ENCODE assay signal across 8 mouse cellular contexts in the genomic region with DNA sequence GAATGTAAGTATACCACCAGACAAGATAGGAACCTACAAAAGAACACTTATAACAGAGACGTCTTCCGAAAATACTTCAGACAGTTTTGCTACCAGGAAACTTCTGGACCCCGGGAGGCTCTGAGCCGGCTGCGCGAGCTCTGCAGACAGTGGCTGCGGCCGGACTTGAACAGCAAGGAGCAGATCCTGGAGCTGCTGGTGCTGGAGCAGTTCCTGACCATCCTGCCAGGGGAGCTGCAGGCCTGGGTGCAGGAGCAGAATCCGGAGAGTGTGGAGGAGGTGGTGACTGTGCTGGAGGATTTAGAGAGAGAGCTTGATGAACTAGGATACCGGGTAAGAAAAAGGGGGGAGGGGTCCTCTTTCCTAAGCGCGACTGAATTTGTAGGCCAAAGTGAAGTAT. TPM values are rescaled to one million over a fixed set of nuclear protein-coding genes. Genes with fewer than 3 reads are reported as not detected.
DNase-seq lines count a peak whose midpoint lies in the region; ATAC-seq and TF ChIP-seq lines count a peak whose summit lies in the region.

No protein-coding gene starts in this region.

- H3K27ac ChIP-seq in heart, embryonic 16.5 days (ENCODE audit: low read length): no peak overlapping the region
- no peak overlapping the region for H3K27ac ChIP-seq in midbrain, embryonic 10.5 days (replicated peaks)

- no peak for TF ChIP-seq POLR2A in brain, embryonic 14.5 days (IDR thresholded peaks at IDR 0.05; ENCODE audit: borderline replicate concordance, extremely low read depth, insufficient read depth, insufficient read length, poor library complexity, severe bottlenecking)

- TF ChIP-seq CTCF in brain, embryonic 14.5 days (IDR thresholded peaks at IDR 0.05; ENCODE audit: borderline replicate concordance, extremely low read depth, insufficient read depth, insufficient read length): no peak

- no peaks in the 10 kb centered on the region for H3K27me3 ChIP-seq in heart, embryonic 16.5 days (ENCODE audit: control insufficient read depth, insufficient read depth, low read length)
- H3K27me3 ChIP-seq in midbrain, embryonic 10.5 days (ENCODE audit: low read depth, poor library complexity, severe bottlenecking): no peaks in the 10 kb centered on the region

- peaks cover 4% of the 10 kb centered on the region for H3K36me3 ChIP-seq in heart, embryonic 16.5 days (ENCODE audit: control insufficient read depth, insufficient read depth)
- peaks cover 40% of the 10 kb centered on the region for H3K36me3 ChIP-seq in midbrain, embryonic 10.5 days

- H3K4me1 ChIP-seq in heart, embryonic 16.5 days (ENCODE audit: control insufficient read depth, insufficient read depth, low read length): peaks cover 13% of the 10 kb centered on the region
- peaks cover 25% of the 10 kb centered on the region for H3K4me1 ChIP-seq in midbrain, embryonic 10.5 days

- H3K9ac ChIP-seq in heart, embryonic 16.5 days (ENCODE audit: low read length): peak overlapping the region; percentile 95

- WGBS in heart, embryonic 16.5 days: 49% methylated on average over 12 of the region's 12 CpGs
- 64% methylated on average over 12 of the region's 12 CpGs for WGBS in midbrain, embryonic 10.5 days

- H3K4me3 ChIP-seq in heart, embryonic 16.5 days (ENCODE audit: low read length): peak overlapping the region; percentile 81
- H3K4me3 ChIP-seq in midbrain, embryonic 10.5 days: peak overlapping the region; percentile 82

- H3K4me2 ChIP-seq in heart, embryonic 16.5 days (ENCODE audit: low read depth, low read length): peak overlapping the region; percentile 79

- ATAC-seq in heart, embryonic 16.5 days (replicated peaks; ENCODE audit: extremely low read depth, insufficient read depth, low FRiP score): no peak

- peak; percentile 11 for DNase-seq in kidney, postnatal 10 days
- no peak for DNase-seq in kidney, postnatal 14 days
- peak; percentile 0 for DNase-seq in brain, embryonic 14.5 days (ENCODE audit: low read depth)
- DNase-seq in midbrain, embryonic 10.5 days (ENCODE audit: low spot score): no peak
- DNase-seq in ovary, adult 18-20 months (ENCODE audit: low spot score): no peak
- no peak for DNase-seq in right cerebral cortex, adult 2 months (ENCODE audit: low spot score in 2 of 2)
- DNase-seq in spleen, postnatal 36 days (ENCODE audit: low spot score in 2 of 2): no peak

- no peaks in the 10 kb centered on the region for H3K9me3 ChIP-seq in heart, embryonic 16.5 days (replicated peaks; ENCODE audit: control insufficient read depth, low read length)
- no peaks in the 10 kb centered on the region for H3K9me3 ChIP-seq in midbrain, embryonic 10.5 days (replicated peaks)

RNA-seq across cellular contexts. Expression of a gene that starts 1.1 kb away (rescaled TPM):
- polyA plus RNA-seq in brain, embryonic 14.5 days (2012; rRNA removed): 9.5 and 10.2 TPM in 2 replicates
- 7.2 and 9.1 TPM in 2 replicates for polyA plus RNA-seq in heart, embryonic 16.5 days (2015; fragmentation: Nextera tagmentation; extraction: Ambion mirVana)
- 20.4 and 21.9 TPM in 2 replicates for polyA plus RNA-seq in midbrain, embryonic 10.5 days (2016; fragmentation: Nextera tagmentation; extraction: Ambion mirVana)

RNA-seq across cellular contexts. Expression of a gene that starts 17.0 kb away (rescaled TPM):
- polyA plus RNA-seq in brain, embryonic 14.5 days (2012; rRNA removed): not detected in 2 replicates
- polyA plus RNA-seq in heart, embryonic 16.5 days (2015; fragmentation: Nextera tagmentation; extraction: Ambion mirVana): not detected in 2 replicates
- not detected in 2 replicates for polyA plus RNA-seq in midbrain, embryonic 10.5 days (2016; fragmentation: Nextera tagmentation; extraction: Ambion mirVana)

RNA-seq across cellular contexts. Expression of a gene that starts 38.8 kb away (rescaled TPM):
- polyA plus RNA-seq in brain, embryonic 14.5 days (2012; rRNA removed): 70.2 and 89.7 TPM in 2 replicates
- polyA plus RNA-seq in heart, embryonic 16.5 days (2015; fragmentation: Nextera tagmentation; extraction: Ambion mirVana): 70.4 and 73.1 TPM in 2 replicates
- polyA plus RNA-seq in midbrain, embryonic 10.5 days (2016; fragmentation: Nextera tagmentation; extraction: Ambion mirVana): 87.1 and 91.1 TPM in 2 replicates

RNA-seq across cellular contexts. Expression of a gene that starts 51.8 kb away (rescaled TPM):
- polyA plus RNA-seq in brain, embryonic 14.5 days (2012; rRNA removed): 0.11 TPM in 1 of 2 replicates, not detected in the other
- 0.21 TPM in 1 of 2 replicates, not detected in the other for polyA plus RNA-seq in heart, embryonic 16.5 days (2015; fragmentation: Nextera tagmentation; extraction: Ambion mirVana)
- polyA plus RNA-seq in midbrain, embryonic 10.5 days (2016; fragmentation: Nextera tagmentation; extraction: Ambion mirVana): 0.09 TPM in 1 of 2 replicates, not detected in the other

Comparison
In these comparisons a context has a peak if more than half of its experiments do, and no peak if none do; other contexts are left out.
1. DNase-seq: peak in kidney, postnatal 10 days (single experiment) and brain, embryonic 14.5 days (single experiment); none in kidney, postnatal 14 days (single experiment), midbrain, embryonic 10.5 days (single experiment), ovary, adult 18-20 months (single experiment), right cerebral cortex, adult 2 months (0 of 2) and spleen, postnatal 36 days (0 of 2).